Mouse (Mus musculus) gastrocnemius, postnatal 25 days (tissue): Measurements from ENCODE around the gene Slc51a. TPM values are rescaled to one million over a fixed set of nuclear protein-coding genes. Genes with fewer than 3 reads are reported as not detected.

ENCODE experiments used
- DNase-seq: peaks from one replicate; pipeline ENCODE4 v3.0.0; 2022
- long read RNA-seq, 2 experiments: library from polyadenylated mRNA; stranded (forward); transcript quantifications; one replicate each; pipeline ENCODE4 v2.0.0; 2021
- total RNA-seq, 2 experiments: library from RNA; stranded (reverse); gene quantifications; 1 replicate in 1 of 2; 2 replicates in 1 of 2; pipeline ENCODE4 v1.2.3; 2021

The Slc51a gene
- not detected for total RNA-seq
- long read RNA-seq, experiment 1 = 0 reads
- long read RNA-seq, experiment 2 = 0 reads

DNA sequence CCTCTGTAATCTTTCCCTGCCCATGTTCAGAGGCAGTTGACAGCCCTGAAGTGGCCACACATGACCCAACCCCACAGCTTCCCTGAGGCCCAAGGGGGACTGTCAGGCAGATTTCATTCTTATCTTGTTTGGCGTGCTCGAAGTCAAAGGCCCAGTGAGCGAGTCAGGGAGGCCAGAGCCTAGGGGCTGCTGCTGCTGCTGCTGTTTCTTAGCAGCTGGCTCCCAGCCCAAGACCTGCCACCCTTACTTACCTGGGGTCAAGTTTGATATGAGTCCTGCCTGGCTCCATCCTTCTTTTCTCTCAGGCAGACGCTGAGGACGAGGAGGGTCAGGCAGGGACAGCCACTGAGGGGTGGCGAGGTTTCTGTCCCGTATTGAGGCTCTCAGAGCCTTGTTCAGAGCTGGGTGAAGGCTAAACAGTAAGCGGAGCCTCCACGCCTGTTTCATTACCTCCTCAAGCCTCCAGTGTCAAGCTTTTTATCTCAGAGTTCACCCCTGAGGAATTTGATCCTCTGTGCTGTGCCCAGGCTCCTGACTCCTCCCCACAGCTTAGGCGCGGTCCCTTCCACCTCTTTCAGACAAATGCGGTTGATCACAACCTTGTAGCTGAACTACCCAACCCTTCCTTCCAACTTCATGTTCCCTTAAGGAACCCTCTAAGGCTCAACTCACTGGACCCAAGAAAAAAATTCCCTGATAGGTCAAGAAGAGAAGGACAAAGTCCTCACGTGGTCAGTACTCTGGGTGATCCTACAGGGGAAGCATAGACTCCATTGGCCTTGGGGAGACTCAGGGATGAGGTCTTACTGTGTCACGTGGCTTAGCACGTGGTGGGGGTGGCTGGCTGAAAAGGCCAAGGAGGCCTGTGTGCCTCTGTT lies at the start of gene Slc51a:
Gene Slc51a, minus strand, starts transcription at position 646 of the 878 bp plus-strand sequence.
- DNase-seq = no peak

DNA sequence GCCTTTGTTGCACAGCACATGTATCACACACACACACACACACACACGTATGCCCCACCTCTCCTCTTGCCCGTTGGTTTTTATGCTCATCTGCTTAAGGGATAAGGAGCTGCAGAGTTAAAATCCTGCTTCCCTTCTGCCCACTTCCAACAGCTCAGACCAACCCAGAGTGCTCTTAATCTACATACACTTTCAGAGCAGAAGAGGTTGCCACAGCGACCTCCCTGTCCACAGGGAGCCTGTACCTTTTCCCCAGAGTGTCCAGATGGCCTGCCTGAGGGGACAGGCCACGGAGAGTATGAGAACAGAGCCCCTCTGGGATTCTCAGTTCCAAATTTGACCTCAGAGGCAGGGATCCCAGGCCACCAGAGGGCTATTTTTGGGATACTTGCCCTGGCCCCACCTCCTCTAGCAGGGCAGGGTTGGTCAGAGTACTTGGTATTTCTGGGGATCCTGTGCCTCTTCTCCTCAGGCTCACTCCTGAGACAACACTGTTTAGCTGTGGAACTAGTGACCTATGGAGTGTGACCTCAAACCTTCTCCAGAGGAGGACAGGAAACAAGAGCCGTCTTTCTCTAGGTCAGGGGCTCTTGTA lies 47.6 kb upstream of the Slc51a start:
- DNase-seq = no peak

DNA sequence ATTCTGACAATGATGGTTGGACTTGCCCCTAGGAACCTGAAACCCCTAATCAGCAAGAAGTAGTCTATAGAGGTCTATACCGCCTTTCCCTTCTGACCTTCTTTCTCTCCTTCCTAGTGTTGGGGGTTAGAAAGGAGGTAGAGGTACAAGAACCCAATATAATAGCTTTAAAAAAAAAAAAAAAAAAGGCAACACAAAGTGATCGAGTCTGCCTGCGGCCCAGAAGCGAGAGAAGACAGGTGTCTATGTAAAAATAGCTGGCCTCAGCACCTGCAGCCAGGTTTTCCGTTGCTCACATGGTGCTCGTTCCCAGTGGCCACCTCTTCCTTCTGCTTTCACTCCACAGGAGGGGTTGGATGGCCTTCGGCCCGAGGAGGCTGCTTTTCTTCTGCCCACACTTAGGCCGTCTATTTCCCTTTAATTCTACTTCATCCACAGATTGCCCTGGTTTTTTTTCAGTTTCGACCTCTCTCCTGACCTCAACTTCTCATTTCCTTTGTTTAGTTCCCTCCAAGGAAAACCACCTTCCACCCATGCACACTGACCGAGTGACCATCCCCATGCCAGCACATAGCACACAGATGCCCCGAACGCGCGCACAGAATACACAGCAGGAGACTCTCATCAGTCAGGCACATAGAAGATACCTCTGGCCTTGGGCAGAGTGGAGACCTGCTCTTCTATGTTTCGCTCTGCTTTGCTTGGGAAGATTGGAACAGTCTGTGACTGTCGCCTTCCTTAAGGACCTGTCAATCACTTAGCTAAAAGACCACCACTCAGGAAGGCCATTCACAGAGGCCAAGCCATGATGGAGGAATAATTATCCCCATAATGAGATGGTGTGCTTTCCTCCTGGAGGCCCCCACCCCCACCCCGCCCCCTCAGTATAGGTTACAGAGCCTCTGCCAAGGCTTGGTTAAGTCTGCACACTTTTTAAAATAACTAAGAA lies 45.5 kb upstream of the Slc51a start:
- no peak for DNase-seq

DNA sequence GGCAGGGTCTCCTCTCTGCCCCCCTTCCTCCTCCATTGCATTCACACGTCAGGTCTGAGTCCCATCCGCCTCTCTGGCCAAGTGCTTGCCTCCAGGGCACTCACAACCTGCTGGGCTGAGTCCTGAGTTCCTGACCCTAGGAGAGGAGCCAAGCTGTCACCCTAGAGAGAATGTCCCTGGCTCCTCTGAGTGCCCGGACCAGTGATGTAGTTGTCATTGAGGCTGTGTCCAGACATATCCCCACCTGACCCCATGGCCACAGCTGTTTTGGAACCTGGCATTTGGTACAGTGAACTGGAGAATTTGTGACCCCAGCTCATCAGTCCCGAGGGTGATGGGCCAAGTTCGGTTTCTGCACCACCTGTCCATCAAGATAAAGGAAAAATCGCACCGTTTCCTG lies 39.2 kb upstream of the Slc51a start:
- peak; percentile 82 for DNase-seq

GRCm38 (mm10) chr16:32524244-32524615 lies 36.6 kb upstream of the Slc51a start:
- no peak for DNase-seq

DNA sequence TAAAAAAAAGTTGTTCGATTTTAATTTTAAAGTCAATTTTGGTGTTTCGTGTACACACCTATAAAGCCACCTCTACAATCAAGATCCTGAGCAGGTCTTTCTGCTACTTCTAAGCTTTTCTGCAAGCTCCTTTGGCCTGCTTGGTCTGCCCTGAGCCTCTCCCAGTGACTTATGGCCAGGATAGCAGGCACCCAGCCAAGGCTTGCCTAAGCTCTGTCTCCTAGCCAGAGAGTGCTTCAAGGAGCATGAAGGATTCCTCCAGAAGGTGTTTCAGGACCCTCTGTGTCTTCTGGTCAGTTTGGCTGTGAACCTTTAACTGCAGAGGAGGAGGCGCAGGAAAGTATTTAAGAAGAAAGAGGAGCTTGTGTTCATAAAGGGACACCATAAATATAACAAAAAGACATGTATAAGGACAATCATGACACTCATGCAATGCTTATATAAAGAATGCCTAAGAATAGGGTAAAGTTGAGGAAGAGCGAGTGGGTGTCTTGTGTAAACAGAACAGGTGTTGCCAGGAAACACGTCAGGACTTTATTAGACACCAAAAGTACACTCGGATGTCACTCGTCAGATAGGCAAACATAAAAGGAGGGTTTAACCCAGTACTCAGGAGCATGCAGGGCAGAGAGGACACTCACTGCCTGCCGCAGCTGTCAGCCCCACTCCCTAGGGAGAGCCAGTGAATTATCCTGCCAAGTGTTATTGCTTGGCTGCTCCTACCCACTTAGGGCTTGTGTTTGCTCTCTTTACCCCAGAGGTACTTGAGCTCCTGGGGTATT lies 36.0 kb upstream of the Slc51a start:
- DNase-seq = peak; percentile 68

- DNase-seq = no peak
Observed at GRCm38 (mm10) chr16:32522578-32523194, 35.0 kb upstream of the Slc51a start.

DNA sequence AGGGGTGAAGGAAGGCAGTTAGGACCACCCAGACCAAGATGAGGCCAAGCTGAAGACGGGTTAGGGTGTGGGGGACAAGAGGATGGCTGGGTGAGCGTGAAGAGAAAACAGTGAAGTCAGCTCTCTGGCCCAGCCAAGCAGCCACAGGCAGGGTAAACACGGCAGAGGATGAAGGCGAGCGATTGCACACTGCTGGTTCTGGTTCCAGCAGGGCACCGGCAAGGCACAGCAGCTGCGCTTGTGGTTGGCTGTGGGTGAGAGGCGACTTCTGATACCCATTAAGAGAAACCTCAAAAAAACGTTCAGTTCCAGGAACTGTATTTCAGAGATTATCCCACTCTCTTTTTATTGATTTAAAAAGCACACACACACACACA lies 32.7 kb upstream of the Slc51a start:
- no peak for DNase-seq

- no peak for DNase-seq
Observed at GRCm38 (mm10) chr16:32519656-32520371, 32.1 kb upstream of the Slc51a start.

- no peak for DNase-seq
Observed at GRCm38 (mm10) chr16:32517785-32518481, 30.3 kb upstream of the Slc51a start.

- DNase-seq = no peak
Observed at GRCm38 (mm10) chr16:32516006-32516962, 28.6 kb upstream of the Slc51a start.

DNA sequence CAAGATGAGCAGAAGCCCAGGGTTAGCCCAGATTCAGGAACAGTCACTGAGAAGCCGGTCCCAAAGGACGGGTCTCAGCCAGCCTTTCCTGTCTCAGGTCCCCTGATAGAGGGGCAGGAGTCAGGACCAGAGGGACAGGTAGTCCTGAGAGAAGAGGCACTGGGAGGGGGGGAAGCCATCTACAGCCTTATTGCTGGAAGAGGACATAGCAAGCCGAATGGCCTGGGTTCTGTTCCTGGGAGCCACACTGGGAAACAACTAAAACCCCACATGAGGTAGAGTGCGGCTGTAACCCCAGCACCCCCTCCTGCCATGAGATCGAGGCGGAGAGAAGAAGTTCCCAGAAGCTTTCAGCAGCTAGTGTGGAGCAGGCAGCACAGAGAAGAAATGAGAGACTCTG lies 26.3 kb upstream of the Slc51a start:
- no peak for DNase-seq

- no peak for DNase-seq
Observed at GRCm38 (mm10) chr16:32513401-32513800, 25.7 kb upstream of the Slc51a start.

DNA sequence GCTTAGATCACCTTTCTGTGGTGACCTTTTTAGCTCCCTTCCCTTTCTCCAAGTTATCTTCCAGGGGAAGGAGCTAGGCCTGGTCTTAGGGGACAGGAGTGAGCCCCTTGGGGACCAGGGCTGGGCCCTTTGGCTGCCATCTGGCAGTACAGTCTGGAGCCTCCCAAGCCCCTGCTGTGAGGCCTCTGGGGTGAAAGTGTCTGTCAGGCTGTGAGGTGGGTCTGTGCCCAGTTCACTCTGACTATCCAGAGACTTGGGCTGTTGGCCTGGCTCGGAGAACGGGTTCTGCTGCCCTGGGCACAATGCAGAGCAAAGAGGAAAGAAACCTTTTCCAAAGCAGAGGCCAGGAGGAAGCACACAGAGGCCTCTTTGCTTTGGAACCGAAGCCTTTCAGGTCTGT lies 25.2 kb upstream of the Slc51a start:
- peak; percentile 54 for DNase-seq

GRCm38 (mm10) chr16:32511827-32512490 lies 24.3 kb upstream of the Slc51a start:
- no peak for DNase-seq

DNA sequence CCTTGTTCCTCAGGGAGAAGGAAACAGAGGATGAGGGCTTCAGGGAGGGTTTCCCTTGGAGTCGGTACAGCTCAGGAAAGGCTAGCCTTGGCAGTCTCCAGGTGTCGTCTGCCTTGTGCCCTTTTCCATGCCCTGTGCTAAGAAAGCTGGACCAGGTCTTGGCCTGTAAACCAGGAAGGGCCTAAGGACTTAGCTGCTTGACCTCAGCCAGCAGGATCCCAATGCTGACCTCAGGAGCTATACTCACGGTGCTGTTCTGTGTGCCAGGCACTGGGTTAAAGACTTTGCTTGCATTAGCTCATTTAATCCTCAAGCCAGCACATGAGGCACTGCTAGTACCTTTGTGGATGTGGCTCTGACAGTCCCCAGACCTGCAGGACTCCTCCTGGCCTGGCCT lies 23.7 kb upstream of the Slc51a start:
- no peak for DNase-seq

DNA sequence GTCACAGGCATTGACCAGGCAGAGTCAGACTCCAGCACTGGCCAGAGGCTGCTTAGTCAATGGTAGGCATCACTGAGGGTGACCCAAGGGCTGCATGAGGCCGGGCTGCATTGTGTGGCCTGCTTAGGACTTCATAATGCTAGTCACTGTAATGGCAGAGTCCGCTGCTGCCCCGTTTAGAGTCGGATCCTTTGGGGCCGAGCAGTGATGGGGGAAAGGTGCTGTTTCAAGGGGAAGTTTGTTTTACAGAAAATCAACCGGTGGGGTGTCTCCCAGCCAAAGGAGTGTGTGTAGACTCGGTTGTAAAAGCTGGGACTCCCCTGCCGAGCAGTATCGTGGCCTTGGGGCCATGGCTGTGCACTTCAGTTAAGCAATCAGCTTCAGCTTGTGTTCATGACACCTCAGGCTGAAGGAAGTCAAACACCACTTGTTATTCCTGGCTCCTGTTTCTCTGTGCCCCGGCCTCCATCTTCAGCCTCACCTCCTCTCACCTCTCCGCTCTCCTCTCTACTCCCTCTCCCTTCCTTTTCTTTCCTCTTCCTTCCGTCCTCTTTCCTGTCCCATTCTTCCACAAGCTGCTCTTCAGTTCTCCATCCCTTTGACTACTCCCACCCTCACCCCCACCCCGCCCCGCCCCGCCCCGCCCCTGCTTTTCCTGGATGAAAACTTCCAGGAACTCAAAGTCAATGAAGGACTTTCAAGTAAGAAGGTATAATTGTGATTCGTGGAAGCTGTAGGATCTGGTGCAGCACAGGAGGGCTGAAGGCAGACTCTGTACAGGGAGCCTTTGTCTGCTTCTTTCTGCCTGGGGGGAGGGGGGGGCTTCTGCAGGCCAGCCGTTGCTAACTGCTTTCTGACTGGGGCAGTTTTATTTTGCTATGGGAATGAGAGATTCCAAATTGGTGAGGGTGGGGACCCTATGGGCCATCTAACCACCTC lies 23.0 kb upstream of the Slc51a start:
- no peak for DNase-seq
